Mouse (Mus musculus): ENCODE results near the gene Srl.
"Not testable (repeated sequence)": the region's sequence is repeated elsewhere in the genome, so short reads cannot be mapped to it uniquely, and the experiment has no call there.

The Srl gene

DNA sequence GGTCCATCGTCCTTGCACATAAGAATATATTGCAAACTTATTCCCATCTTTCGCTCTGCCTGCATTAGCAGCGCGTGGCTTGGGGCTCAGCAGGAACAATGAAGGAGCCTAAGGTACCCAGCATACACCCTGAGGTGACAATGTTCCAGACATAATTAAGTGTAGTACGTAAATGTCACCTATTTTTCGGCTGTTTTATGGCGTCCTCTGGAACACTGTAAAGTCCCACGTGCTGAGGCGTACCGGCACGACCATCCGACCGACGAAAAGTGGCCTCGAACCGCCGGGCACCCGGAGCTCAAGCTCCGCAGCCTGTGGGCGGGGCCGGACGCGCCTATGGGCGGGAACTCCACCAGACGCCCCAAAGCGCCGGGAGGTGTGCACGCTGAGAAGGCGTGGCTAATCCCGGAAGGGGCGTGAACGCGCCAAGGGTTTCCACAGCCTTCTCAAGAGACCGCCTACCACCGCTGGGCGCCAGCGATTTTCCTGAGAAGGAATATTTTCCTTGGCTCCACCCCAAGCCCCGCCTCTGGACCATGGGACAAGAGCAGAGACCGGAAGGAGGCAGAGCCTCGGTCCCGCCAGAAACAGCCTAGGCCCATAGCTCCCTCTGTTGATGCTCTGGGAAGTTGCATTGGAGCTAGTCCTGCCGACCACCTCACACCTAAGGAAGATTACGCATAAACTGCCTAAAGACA, at the start of gene Srl:
Gene Srl (minus strand): TSS at position 316 of the 698 bp plus-strand sequence.
- peak; percentile 99 for DNase-seq (ENCODE audit: low spot score)

DNA sequence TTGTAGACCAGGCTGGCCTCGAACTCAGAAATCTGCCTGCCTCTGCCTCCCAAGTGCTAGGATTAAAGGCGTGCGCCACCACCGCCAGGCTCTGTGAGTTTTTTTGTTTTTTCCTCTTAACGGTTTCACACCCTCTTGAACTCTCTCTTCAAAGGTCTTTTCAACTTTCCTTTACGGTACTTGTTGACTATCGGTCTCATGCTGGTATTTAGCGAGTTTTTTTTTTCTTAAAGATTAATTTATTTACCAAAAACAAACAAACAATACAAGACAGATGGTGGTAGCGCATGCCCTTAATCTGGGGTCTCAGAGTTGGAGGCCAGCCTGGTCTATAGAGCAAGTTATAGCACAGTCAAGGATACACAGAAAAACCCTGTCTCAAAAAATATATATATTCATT, 48.6 kb upstream of the Srl start:
- DNase-seq (ENCODE audit: low spot score) = no peak

DNA sequence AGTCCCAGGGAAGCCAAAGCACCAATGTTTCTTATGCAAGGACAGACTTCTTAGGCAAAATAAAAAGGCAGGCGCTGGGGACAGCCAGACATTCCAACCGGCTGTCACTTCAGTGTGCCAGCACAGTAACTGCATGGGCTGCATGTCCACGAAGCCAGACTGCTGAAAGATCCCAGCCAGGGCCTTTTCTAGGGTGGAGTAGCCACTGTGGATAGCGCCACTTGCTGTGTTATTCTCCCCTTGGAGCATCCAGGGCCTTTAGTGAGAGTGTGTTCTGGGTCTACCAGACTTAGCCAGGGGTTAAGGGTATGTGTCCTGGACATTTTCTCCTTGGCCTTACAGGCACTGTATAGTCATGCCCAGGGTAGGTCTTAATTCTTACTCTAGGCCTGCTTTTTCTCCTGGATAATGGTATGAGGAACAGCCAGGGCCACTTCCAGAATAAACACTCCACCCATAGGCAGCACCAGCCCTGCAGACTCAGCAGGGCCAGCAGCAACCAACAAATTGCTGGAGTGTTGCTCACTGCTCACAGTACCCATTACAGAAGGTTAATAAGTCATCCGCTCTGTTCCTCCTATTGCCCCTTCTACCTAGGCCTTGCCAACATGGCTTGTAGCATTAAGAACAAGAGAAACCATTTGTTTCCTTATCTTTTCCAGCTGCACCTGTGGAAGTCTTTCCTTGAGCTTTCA, 46.0 kb upstream of the Srl start:
- no peak for DNase-seq (ENCODE audit: low spot score)

DNA sequence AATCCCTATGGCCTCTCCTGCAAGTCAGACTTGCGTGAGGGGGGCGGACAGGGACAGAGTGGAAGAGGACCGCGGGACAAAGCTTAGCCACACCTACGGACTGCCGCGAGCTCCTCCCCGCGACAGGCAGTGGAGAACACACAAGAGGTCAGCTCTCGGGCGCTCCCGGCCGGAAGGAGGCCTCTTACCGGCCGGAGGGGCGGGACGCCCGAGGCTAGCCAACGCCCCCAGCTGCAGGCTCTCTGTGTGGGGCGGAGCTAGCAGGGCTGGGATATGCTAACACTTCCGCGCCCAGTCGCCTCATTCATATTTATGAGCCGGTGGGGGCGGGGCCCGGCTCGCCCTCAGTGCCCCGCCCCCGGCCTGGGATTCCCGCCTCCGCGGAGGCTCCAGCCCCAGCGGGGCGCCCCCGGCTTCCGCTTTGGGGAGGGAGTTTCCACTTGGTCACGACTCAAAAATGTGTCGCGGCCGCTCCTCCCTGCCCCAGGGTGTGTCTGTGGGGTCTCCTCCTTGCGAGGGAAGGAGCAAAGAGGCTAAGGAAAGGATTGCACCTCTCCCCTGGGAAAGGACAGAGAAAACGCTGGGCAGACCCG, 45.0 kb upstream of the Srl start:
- peak; percentile 88 for DNase-seq (ENCODE audit: low spot score)

DNA sequence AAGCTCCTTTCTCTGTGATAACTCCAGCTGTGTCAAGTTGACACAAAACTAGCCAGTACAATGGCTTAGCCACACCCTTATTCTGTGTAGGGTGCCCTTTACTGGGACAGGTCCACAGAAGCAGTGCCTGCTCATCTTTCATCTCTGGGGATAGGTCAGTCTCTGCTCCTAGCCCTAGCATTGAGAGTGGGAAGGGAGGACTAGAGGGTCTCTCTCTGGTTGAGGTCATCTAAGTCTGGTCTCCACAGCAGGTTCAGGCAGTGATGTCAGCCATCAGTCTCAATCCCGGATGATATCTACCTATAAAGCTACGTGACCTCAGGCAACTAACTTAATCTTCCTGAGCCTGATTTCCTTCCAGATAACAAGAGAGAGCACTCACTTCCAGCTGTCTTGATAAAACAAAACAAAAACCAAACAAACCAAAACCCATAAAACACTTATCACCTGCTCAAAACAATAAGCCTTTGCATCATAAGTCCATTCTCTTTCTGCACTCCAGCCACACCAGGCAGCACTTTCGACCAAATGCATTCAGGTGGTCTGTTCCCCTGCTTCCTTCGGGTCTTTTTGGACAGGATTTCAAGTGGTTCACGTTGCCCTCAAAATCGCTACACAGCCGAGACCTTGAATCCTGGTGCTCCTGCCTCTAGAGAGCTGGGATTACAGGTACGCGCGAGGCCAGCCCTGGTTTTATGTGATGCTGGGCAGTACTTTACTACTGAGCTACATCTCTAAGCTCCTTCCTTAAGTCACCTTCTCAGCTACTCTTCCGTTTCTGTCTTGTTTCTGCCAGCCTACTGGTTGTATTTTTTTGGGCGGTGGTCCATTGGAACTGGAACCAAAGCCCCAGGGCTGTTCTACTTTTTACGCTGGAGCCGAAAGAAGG, 44.3 kb upstream of the Srl start:
- DNase-seq (ENCODE audit: low spot score) = no peak

DNA sequence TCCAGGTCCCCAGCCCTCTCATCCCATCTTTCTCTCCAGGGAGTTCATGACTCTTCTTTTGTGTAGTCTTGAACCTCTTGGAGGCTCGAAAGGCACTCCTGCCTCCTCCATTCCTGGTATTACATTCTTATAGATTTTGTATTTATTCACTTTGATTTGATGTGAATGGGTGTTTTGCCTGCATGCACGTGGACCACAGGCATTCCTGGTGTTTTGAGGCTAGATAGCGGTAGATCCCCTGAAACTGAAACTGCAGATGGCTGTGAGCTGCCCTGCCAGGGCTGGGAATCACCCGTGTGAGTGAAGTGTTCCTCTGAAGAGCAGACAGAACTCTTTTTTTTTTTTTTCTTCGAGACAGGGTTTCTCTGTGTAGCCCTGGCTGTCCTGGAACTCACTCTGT, 42.8 kb upstream of the Srl start:
- DNase-seq (ENCODE audit: low spot score) = no peak

DNA sequence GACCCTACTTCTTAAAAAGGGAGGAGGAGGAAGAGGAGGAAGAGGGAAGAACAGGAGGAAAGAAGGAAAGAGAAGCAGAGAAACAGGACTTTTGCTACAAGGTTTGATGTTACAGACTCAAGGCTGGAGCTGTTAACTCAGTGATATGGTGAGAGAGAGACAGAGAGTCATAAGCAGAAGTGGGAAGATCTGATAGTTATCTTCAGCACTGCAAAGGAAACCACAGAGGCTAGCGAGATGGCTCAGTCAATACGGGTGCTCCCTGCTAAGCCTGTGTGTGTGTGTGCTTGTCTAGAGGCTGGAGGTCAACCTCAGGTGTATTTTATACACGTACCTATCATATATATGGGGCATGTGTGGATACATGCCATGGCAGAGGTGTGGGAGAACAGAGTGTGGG, 42.2 kb upstream of the Srl start:
- DNase-seq (ENCODE audit: low spot score) = no peak

DNA sequence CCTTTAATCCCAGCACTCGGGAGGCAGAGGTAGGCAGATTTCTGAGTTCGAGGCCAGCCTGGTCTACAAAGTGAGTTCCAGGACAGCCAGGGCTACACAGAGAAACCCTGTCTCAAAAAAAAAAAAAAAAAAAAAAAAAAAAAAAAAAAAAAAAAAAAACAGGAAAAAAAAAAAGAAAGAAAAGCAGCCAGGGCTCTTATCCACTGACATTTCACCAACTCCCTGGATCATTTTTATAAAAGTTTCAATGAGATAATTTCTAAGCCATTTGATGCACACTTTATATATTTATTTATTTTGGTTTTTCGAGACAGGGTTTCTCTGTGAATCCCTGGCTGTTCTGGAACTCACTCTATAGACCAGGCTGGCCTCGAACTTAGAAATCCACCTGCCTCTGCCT, 39.6 kb upstream of the Srl start:
- DNase-seq (ENCODE audit: low spot score) = not testable (repeated sequence)

DNA sequence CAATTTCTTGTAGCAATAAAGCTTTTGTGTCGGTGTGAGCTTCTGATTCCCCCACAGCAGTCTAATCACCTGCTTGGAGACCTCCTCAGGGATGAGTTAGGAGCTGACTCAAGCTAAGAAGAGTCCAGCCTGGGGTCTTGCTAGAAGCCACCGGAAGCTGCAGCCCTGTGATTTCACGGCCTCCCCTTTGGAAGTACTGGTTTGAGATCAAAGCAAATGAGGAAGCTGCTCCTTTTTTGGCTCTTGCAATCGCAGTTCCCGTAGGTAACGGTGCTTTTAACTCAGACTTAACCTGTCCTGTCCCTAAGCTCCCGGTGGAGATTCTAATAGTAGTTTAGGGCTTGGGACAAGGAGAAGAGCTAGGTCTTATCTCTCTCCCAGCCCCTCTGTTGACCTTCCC, 37.0 kb upstream of the Srl start:
- no peak for DNase-seq (ENCODE audit: low spot score)

DNA sequence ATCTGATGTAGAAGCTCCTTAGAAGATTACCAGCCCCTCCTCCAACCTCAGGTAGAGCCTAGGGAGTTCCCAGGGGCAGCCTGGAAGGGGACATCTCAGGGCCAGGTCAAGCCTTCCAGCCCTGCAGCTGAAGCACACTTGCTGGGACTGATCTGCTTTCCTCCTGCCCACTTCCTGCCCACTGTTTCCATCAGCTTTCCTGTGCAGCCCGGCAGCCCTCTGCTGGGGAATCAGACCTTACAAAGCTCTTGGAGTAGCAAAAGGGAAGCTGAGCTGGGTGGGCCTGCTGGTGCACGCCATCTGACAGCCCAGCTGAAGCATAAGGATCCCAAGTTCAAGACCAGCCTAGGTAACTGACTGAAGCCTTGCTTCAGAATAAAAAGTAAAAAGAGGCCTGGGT, 35.3 kb upstream of the Srl start:
- no peak for DNase-seq (ENCODE audit: low spot score)

DNA sequence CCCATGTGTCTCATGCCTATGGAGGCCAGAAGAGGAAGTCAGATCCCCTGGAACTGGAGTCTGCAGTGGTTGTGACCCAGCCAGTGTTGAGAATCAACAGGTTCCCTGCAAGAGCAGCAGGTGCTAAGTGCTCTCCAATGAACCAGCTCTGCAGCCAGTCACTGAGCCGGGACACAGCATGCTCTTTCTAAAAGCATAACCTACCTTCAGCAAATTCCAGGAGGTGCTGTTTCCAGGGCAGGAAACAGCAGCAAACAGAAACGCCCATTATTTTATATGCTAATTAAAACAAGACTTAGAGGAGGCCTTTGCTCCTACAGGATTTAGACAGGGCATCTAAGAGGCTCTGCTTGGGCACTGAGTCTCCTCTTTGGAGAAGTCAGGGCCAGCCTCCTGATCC, 34.4 kb upstream of the Srl start:
- no peak for DNase-seq (ENCODE audit: low spot score)

DNA sequence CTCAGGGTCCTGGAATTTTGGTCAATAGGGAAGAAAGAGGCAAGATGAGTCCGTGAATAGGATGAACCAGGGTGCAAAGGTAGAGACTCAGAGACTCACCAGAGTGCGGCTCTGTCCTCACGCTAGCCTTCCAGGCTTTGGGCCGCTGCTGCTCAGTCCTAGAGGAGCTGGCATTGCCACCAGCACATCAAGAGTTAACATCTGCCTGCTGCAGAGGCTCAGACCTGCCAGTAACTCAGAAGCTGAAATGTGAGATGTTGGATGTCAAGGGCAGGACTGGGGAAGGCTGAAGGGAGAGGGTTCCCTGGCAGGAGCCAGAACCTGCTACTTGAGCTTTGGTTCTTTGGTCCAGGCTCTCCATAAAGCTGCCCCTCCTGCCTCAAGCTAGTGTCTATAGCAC, 29.1 kb upstream of the Srl start:
- no peak for DNase-seq (ENCODE audit: low spot score)

DNA sequence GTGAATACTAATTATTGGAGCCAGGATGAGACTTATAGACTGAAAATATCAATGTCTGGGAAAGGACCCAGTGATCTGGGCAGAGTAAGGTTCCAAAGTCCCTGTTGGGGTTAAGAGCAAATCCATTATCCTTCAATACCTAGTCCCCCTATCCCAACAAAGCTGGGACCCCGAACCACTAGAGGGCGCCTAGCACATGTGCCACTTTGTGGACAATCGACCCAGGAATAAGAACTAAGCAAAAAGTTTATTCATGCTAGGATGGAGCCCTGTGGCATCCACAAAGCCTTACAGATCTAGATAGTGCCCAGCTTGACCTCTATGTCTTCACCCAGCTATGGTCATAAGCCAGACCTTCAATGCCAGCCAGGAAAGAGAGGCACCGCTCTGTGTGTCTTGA, 26.3 kb upstream of the Srl start:
- DNase-seq (ENCODE audit: low spot score) = peak; percentile 66

DNA sequence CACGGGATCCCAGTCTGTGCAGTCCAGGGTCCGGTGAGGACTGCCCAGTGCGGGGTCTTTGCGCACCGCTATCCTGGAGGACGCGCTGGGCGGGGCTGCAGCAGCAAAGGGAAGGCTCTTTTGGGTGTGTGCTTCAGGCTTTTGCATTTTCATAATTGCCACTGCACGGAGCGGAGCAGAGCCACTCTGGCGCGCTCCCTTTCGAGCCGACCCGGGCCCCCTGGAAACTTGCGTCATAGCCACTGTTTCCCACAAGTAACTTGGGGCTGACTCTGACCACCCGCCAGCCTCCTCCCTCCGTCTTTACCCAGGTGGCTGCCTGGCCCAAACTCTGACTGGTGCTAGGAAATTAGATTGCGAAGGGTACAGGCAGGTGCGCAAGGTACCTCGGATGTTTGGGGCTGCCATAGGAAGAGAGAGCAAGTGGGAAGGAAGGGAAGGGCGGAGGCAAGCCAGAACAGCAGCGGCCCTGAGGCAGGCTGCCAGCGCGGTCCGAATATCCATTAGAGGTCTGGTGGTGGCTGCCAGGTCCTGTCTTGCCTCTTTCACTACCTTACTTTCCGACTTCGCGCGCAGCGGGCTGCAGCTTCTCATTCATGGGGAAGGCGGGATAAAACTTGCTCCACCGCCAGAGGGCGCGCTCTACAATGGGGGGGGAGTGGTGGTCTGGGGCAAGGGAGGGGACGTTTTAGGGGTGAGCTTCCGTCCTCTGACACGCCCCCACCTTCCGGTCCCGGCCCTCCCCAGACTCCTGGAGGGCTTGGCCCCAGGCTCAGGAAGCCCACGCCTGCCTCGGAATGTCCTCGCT, 18.7 kb upstream of the Srl start:
- DNase-seq (ENCODE audit: low spot score) = peak; percentile 34

DNA sequence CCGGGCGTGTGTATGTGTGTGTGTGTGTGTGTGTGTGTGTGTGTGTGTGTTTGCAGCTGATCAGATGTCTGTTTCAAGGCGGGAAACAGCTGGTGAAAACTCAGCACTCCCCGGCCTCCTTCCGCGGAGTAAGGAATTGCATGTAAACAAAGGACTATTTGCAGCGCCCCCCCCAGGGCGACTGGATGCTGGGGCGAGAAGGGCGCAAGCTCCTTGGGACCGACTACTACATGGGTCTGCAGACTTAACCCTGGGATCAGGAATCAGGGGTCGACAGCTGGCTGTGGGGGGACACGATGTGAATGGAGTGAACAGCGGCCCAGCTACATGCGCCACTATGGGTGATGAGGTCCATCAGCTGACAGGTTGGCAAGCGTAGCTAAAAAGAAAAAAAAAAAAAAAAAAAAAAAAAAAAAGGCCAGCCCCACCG, 18.1 kb upstream of the Srl start, which contains the start of gene Tfap4:
Gene Tfap4 (minus strand): TSS at position 140 of the 430 bp plus-strand sequence.
- peak; percentile 51 for DNase-seq (ENCODE audit: low spot score)

DNA sequence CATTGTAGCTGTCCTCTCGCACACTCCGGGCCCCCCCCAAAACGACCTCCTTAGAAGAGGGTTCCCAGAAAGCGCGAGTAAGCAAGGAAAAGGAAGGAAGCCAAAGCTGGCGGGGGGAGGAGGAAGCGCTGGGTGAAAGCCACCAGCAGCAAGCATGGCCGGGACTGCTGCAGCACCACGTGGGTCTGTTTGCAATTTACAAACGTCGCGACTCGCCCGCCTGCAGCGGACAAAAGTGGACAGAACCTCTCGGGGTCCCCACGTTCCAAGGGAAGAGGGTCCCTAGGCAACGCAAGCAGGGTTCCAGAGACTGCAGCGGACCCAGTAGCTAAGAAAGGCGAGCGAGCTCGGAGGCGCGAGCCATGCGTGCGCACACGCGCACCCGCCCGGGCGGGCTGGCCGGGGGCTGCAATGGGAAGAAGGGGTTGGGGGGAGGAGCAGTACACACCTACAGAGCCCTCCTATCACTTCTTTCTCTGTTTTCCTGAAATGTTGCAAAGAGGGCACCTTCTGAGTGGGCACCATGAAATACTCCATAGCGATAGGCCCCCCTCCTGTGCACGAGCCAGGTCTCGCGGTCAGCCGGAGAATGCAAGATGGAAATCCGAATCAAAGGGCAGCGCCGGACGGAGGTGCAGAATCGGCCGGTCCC, 17.5 kb upstream of the Srl start:
- no peak for DNase-seq (ENCODE audit: low spot score)

DNA sequence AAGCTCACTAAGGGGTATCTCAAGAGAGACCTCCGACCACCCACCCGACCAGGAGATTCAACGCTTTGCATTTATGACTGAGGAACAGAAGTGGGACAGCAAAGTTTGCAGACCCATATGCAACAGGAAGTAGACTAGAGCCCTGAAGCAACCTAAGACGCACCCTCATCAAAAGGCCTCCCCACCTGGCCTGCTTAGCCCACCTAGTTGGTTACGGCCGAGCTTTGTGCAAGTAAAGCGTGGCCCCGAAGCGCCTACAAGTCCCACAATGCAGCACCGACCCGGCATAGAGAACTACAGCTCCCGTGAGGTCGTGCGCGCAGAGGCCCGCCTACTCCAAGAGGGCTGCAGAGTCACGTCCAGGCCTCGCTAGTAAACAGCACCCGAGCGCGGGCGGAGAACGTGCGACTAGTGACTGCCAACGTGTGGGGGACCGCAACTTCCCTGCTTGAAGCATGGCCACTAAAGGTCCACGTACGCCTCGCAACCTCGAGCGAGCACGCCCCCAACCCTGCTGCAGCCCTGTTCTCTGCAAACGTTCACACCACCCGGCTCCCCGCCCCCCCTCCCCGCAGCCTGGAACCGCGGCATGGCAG, 16.9 kb upstream of the Srl start:
- DNase-seq (ENCODE audit: low spot score) = peak; percentile 49

DNA sequence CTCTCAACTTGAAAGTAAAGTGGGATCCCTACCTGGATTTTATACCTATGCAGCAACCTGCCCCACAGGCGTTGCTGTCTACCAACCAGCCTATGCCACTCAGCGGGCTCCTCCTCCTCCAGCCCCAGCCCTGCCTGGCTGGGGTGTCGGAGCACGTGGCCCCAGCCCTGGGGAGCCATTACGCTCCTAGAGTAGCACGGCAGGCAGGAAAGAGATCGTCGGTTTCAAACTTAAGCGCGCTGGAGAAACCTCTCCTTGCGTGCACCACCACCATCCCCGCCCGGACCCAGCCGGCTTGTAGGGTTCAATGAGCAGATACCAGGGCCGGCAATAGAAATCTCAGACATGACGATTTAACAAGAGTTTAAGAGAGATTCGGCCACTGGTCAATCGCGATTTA, 16.3 kb upstream of the Srl start:
- DNase-seq (ENCODE audit: low spot score) = no peak

DNA sequence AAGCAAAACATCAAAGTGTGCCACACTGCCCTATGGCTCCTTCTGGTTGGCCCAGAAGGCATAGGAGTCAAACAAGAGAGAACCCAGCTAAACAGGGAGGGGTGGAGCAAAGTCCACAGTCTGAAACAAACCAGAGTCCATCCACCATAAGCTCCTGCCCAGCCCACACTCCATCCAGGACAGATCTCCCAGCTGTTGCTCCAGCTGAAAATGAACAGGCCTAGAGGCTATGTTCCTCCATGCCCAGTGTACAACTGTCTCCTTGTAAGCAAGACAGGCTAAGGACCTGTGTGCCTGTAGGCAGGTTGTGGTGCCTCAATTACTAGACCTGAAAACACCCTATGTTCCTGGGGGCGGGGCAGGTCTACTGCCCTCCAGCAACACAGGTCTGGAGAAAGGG, 15.5 kb upstream of the Srl start:
- no peak for DNase-seq (ENCODE audit: low spot score)

DNA sequence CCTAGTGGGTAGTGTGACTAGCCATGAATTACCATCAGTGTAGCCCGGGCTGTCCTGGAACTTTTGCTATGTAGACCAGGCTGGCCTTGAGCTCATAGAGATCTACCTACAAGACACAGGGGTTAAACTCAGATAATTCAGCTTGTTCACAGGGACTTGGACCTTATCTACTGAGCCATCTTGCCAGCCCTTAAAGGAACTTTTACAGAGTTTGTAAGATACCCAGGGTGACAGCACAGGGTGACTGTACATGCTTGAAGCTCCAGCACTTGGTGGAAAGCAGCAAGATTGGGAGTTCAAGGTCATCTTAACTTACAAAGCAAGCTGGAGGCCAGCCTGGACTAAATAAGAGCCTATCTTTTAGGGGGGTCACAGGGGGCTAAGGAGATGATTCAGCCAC, 13.9 kb upstream of the Srl start:
- no peak for DNase-seq (ENCODE audit: low spot score)

Data from urinary bladder, postnatal 10 days (tissue).